Mouse (Mus musculus) lung, postnatal 0 days (tissue): Measurements from ENCODE around the gene Vps35l.

ENCODE experiments used
- CTCF ChIP-seq: IDR thresholded peaks from 2 replicates; pipeline ENCODE4 v1.5.1; 2016; ENCODE audit warnings: antibody characterized with exemption, mild to moderate bottlenecking
- EP300 ChIP-seq: IDR thresholded peaks from 2 replicates; pipeline ENCODE4 v1.6.1; 2016; ENCODE audit warnings: antibody characterized with exemption, mild to moderate bottlenecking, control low read depth

GRCm38 (mm10) chr7:118821887-118822556 lies 82.0 kb downstream of the Vps35l start:
- TF ChIP-seq EP300 (no peak), CTCF (no peak)
